Mouse (Mus musculus) neural tube, embryonic 12.5 days (tissue): ENCODE measurements at regions not wholly inside any gene's neighbourhood (a gene's known extent, or its start where the extent isn't known, plus 50 kb on each side); places are given as distances from the start of the nearest gene placed in this dataset.
A peak's percentile ranks its signal among the peaks of the same experiment; 100 is the strongest.

ENCODE experiments used
- ATAC-seq: fragments of 200-750 bp; cut with Nextera tagmentation; 2 replicates; pipeline ENCODE4 v1.8.0; 2017; ENCODE audit warnings: low read depth, mild to moderate bottlenecking, moderate TSS enrichment, moderate library complexity; ENCODE audit not compliant: low FRiP score
- H3K27ac ChIP-seq: fragments of 300-500 bp; sonication (generic); 2 replicates; pipeline ENCODE4 v1.5.1; 2016
- H3K27me3 ChIP-seq: fragments of 300-500 bp; sonication (generic); replicated peaks from 2 replicates; pipeline ENCODE4 v1.6.1; 2016; ENCODE audit warnings: mild to moderate bottlenecking
- H3K36me3 ChIP-seq: fragments of 300-500 bp; sonication (generic); 2 replicates; pipeline ENCODE4 v1.6.1; 2016; ENCODE audit warnings: mild to moderate bottlenecking
- H3K4me1 ChIP-seq: fragments of 300-500 bp; sonication (generic); 2 replicates; pipeline ENCODE4 v1.6.1; 2016
- H3K4me2 ChIP-seq: fragments of 300-500 bp; sonication (generic); replicated peaks from 2 replicates; pipeline ENCODE4 v1.6.1; 2016; ENCODE audit warnings: mild to moderate bottlenecking
- H3K4me3 ChIP-seq: fragments of 300-500 bp; sonication (generic); 2 replicates; pipeline ENCODE4 v1.5.1; 2016
- H3K9ac ChIP-seq: fragments of 300-500 bp; sonication (generic); 2 replicates; pipeline ENCODE4 v1.6.1; 2016; ENCODE audit warnings: mild to moderate bottlenecking
- H3K9me3 ChIP-seq: fragments of 300-500 bp; sonication (generic); 2 replicates; pipeline ENCODE4 v1.6.1; 2016; ENCODE audit warnings: mild to moderate bottlenecking
- WGBS: fragments of 180-500 bp; shearing (Covaris S2); methylation state at CpG from one replicate; pipeline ENCODE4 v1.1.7; 2016; 5-methylcytosine and 5-hydroxymethylcytosine counted together

GRCm38 (mm10) chr13:107378076-107378475, 356.1 kb upstream of the Kif2a start:
- H3K9ac ChIP-seq: no peak overlapping the region
- H3K4me3 ChIP-seq: no peak overlapping the region
- no peaks in the 10 kb centered on the region for H3K36me3 ChIP-seq
- no peaks in the 10 kb centered on the region for H3K9me3 ChIP-seq
- no peak overlapping the region for H3K4me2 ChIP-seq
- H3K27ac ChIP-seq: no peak overlapping the region
- no peaks in the 10 kb centered on the region for H3K4me1 ChIP-seq
- 75% methylated on average over 1 of the region's 1 CpGs for WGBS
- no peaks in the 10 kb centered on the region for H3K27me3 ChIP-seq
- ATAC-seq: no peak

GRCm38 (mm10) chr13:107372666-107373065, 350.7 kb upstream of the Kif2a start:
- WGBS: 88% methylated on average over 3 of the region's 3 CpGs
- no peak overlapping the region for H3K27ac ChIP-seq
- no peak overlapping the region for H3K4me2 ChIP-seq
- H3K4me3 ChIP-seq: no peak overlapping the region
- no peaks in the 10 kb centered on the region for H3K9me3 ChIP-seq
- H3K4me1 ChIP-seq: no peaks in the 10 kb centered on the region
- H3K36me3 ChIP-seq: no peaks in the 10 kb centered on the region
- no peaks in the 10 kb centered on the region for H3K27me3 ChIP-seq
- ATAC-seq: no peak
- H3K9ac ChIP-seq: no peak overlapping the region

GRCm38 (mm10) chr13:107371616-107372582, 350.0 kb upstream of the Kif2a start:
- Histone ChIP-seq H3K27ac (no peak overlapping the region), H3K4me2 (no peak overlapping the region), H3K9me3 (no peaks in the 10 kb centered on the region), H3K36me3 (no peaks in the 10 kb centered on the region), H3K9ac (no peak overlapping the region), H3K4me3 (no peak overlapping the region), H3K4me1 (no peaks in the 10 kb centered on the region), H3K27me3 (no peaks in the 10 kb centered on the region)
- WGBS: 42% methylated on average over 17 of the region's 17 CpGs
- no peak for ATAC-seq

GRCm38 (mm10) chr13:107367639-107368038, 345.7 kb upstream of the Kif2a start:
- WGBS: 91% methylated on average over 9 of the region's 9 CpGs
- Histone ChIP-seq H3K27ac (no peak overlapping the region), H3K4me1 (no peaks in the 10 kb centered on the region), H3K27me3 (no peaks in the 10 kb centered on the region), H3K9ac (no peak overlapping the region), H3K4me3 (no peak overlapping the region), H3K36me3 (no peaks in the 10 kb centered on the region), H3K9me3 (no peaks in the 10 kb centered on the region), H3K4me2 (no peak overlapping the region)
- ATAC-seq: no peak

- Histone ChIP-seq H3K4me1 (no peaks in the 10 kb centered on the region), H3K27me3 (no peaks in the 10 kb centered on the region), H3K9me3 (no peaks in the 10 kb centered on the region), H3K4me3 (no peak overlapping the region), H3K4me2 (no peak overlapping the region), H3K27ac (no peak overlapping the region), H3K9ac (no peak overlapping the region), H3K36me3 (no peaks in the 10 kb centered on the region)
- no peak for ATAC-seq
- 80% methylated on average over 6 of the region's 6 CpGs for WGBS
Measured at GRCm38 (mm10) chr13:107365766-107366165, 343.8 kb upstream of the Kif2a start.

- H3K4me1 ChIP-seq: no peaks in the 10 kb centered on the region
- H3K4me2 ChIP-seq: no peak overlapping the region
- H3K36me3 ChIP-seq: no peaks in the 10 kb centered on the region
- H3K9me3 ChIP-seq: no peaks in the 10 kb centered on the region
- no peak overlapping the region for H3K4me3 ChIP-seq
- 83% methylated on average over 7 of the region's 7 CpGs for WGBS
- no peak overlapping the region for H3K9ac ChIP-seq
- ATAC-seq: no peak
- H3K27ac ChIP-seq: no peak overlapping the region
- no peaks in the 10 kb centered on the region for H3K27me3 ChIP-seq
Measured at GRCm38 (mm10) chr13:107365241-107365640, 343.3 kb upstream of the Kif2a start.

GRCm38 (mm10) chr13:107362806-107363687, 341.1 kb upstream of the Kif2a start:
- 80% methylated on average over 8 of the region's 8 CpGs for WGBS
- Histone ChIP-seq H3K9me3 (no peaks in the 10 kb centered on the region), H3K4me2 (no peak overlapping the region), H3K27me3 (no peaks in the 10 kb centered on the region), H3K36me3 (no peaks in the 10 kb centered on the region), H3K4me3 (no peak overlapping the region), H3K4me1 (no peaks in the 10 kb centered on the region), H3K9ac (no peak overlapping the region), H3K27ac (no peak overlapping the region)
- ATAC-seq: no peak

- no peaks in the 10 kb centered on the region for H3K9me3 ChIP-seq
- no peak overlapping the region for H3K27ac ChIP-seq
- H3K9ac ChIP-seq: no peak overlapping the region
- H3K27me3 ChIP-seq: no peaks in the 10 kb centered on the region
- 79% methylated on average over 11 of the region's 11 CpGs for WGBS
- no peaks in the 10 kb centered on the region for H3K36me3 ChIP-seq
- 0 out of 2 replicates have a peak, but pooled peaks have one; percentile 21 for ATAC-seq
- H3K4me1 ChIP-seq: no peaks in the 10 kb centered on the region
- H3K4me2 ChIP-seq: no peak overlapping the region
- no peak overlapping the region for H3K4me3 ChIP-seq
Measured at GRCm38 (mm10) chr13:107340802-107341364, 319.0 kb upstream of the Kif2a start.

GRCm38 (mm10) chr13:107338111-107338510, 316.2 kb upstream of the Kif2a start:
- Histone ChIP-seq H3K27ac (no peak overlapping the region), H3K9me3 (no peaks in the 10 kb centered on the region), H3K4me2 (no peak overlapping the region), H3K4me1 (no peaks in the 10 kb centered on the region), H3K9ac (no peak overlapping the region), H3K27me3 (no peaks in the 10 kb centered on the region), H3K36me3 (no peaks in the 10 kb centered on the region), H3K4me3 (no peak overlapping the region)
- no peak for ATAC-seq
- 87% methylated on average over 12 of the region's 12 CpGs for WGBS

GRCm38 (mm10) chr13:107337111-107337510, 315.2 kb upstream of the Kif2a start:
- 84% methylated on average over 10 of the region's 10 CpGs for WGBS
- no peak overlapping the region for H3K4me2 ChIP-seq
- no peaks in the 10 kb centered on the region for H3K9me3 ChIP-seq
- no peak for ATAC-seq
- H3K27me3 ChIP-seq: no peaks in the 10 kb centered on the region
- H3K9ac ChIP-seq: no peak overlapping the region
- no peaks in the 10 kb centered on the region for H3K4me1 ChIP-seq
- H3K4me3 ChIP-seq: no peak overlapping the region
- H3K27ac ChIP-seq: no peak overlapping the region
- no peaks in the 10 kb centered on the region for H3K36me3 ChIP-seq

- WGBS: 55% methylated on average over 5 of the region's 5 CpGs
- ATAC-seq: no peak
Measured at GRCm38 (mm10) chr13:107329348-107329747, 307.4 kb upstream of the Kif2a start.

More at GRCm38 (mm10) chr13:107329348-107329747, 307.4 kb upstream of the Kif2a start:
- no peaks in the 10 kb centered on the region for H3K36me3 ChIP-seq
- H3K27me3 ChIP-seq: no peaks in the 10 kb centered on the region
- no peak overlapping the region for H3K27ac ChIP-seq
- H3K9ac ChIP-seq: no peak overlapping the region
- H3K4me1 ChIP-seq: no peaks in the 10 kb centered on the region
- no peaks in the 10 kb centered on the region for H3K9me3 ChIP-seq
- no peak overlapping the region for H3K4me3 ChIP-seq
- H3K4me2 ChIP-seq: no peak overlapping the region
